Mouse (Mus musculus): ENCODE measurements around the gene Man2c1.

The Man2c1 gene

DNA sequence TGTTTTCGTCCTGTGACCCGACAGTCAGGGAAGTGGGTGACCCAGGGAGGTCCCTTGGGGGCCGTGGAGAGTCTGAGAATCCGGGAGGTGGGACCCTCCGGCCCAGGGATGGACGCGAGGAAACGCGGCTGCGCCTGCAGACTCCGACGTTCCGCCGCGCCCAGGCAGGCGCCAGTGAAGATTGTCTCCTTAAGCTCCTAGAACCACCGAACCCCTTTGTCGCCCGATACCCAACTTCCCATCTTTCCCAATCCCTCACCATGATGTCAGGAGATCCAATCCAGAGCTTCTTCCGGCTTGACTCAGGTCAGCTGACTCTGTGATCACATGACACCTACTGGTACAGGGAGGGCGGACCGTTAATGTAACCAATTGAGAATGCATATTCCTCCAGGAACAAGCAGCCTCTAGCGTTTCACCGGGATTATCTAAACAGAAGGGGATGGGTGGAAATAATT, 27.6 kb downstream of the Man2c1 start, which contains the start of gene Commd4:
TSS of gene Commd4 (minus strand) at position 319 of the 458 bp plus-strand sequence.
- peak; percentile 88 for DNase-seq

DNA sequence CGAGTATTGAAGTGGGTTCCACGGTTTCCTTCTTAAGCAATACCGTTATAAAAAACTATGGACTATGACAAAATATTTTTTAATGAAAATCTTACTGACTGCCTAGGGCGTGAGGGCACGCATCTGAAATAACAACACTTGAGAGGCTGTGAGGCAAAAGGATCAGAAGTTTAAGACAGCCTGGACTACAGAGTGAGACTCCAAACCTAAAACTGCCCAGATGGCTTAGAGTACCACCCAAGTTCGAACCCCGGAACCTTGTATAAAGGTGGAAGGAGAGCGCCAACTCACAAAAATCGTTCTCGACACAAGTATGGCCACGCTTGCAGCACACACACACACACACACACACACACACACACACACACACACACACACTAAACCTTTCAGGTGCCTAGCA, 28.0 kb downstream of the Man2c1 start:
- no peak for DNase-seq

DNA sequence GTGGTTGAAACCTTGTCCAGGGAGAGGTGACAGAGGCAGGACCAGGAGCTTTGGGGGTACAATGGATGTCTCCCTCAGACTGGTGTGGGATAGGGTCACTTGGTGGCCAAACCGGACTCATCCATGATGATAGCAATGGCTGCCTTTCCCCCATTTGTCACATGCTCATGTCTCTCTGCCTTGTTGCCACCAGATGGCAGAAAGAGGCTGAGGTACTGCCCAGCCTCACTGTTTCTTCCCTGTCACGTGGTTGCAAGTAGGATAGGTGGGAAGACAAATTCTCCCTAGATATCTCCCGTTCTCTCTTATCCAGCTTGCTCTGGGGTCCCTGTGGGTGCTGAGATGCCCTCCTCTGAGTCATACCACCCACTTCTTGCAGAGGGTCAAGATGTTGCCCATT, 32.0 kb downstream of the Man2c1 start:
- no peak for DNase-seq

DNA sequence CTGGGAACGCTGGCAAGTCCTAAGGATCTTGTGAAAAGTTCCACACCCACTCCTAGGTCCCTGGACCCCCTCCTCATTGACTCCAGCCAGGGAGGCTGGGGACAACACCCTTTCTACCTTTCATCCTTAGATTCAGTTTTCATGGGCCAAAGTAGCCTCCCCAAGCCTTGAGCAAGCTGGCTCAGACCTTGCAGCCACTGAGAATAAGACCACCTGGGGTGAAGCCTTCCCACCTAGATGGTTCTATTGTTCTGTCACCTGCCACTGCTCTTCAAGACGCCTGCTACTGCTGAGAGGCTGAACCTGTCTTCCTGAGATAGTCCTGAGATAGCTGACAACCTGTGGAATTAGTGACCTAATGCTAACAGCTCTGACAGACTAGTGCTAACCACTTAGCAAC, 32.6 kb downstream of the Man2c1 start:
- no peak for DNase-seq

DNA sequence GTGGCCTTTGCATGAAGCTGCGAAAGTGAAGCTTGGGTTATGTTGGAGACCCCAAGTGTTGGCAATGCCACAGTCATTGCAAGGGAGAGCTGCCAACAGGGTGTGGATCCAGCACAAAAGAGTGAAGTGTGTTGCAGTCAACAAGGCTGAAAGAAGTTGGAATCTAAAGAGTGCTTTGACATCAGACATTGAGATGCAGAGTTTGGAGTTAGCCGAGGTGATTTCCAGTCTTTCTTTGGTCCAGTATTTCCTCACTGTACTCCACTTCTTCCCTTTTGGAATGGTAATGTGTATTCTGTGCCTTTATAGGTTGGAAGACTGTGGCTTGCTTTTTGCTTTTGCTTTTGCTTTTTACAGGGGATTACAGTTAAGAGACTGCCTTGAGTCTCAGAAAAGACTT, 35.7 kb downstream of the Man2c1 start:
- no peak for DNase-seq

DNA sequence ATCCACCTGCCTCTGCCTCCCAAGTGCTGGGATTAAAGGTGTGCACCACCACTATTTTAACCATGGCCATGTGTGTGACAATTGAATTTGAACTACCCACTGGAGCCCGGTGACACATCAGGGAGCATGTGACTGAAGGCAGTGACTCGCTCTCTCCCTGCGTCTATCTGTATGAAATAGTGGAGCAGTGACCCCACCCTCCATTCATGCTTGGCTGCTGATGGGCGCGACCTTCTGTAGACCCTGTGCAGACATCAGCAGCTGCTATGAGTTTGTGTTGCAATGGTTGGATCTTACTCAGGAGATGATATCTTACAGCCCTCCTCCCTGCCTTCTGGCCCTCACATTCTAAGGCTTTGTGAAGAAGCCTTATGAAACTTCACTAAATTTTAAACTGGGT, 37.9 kb downstream of the Man2c1 start:
- DNase-seq, result no peak
